Mouse (Mus musculus) megakaryocyte, embryonic 14.5 days (primary cell): ENCODE results near the gene Ibtk.

Experiments
- FLI1 ChIP-seq: IDR thresholded peaks from 2 replicates; pipeline ENCODE4 v1.6.1; 2012; ENCODE audit warnings: low read length, inconsistent platforms, mixed read lengths
- GATA1 ChIP-seq: IDR thresholded peaks from 3 replicates; pipeline ENCODE4 v1.6.1; 2012; ENCODE audit warnings: mixed read lengths, low read length, inconsistent platforms, borderline replicate concordance

GRCm38 (mm10) chr9:85695606-85696005, 53.5 kb downstream of the Ibtk start:
- TF ChIP-seq GATA1 (no peak), FLI1 (no peak)
